Mouse (Mus musculus) WW6 (cell line): Measurements from ENCODE around the gene Glis3.

ENCODE experiments used
- DNase-seq: peaks from one replicate; pipeline ENCODE4 v3.0.0-alpha.2; 2013; ENCODE audit warnings: low read depth, low spot score

Gene Glis3

DNA sequence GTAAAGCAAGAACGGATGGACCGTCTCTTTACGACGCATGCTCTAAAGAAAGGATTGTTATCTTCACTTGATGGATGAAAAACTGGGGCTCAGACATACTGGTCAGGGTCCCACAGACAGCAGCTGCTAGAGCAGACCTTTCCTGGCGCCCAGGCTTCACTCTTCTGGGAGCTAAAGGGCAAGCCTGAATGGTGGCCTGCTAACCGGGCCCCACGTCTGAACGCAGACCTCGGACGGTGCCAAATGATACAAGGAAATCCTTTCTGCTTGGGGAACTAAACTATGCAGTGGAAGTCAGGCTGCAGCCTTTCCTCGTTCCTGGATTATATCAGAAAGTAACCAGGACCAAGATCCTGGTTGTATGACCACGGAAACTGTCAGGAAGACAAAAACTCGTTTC is 86.9 kb downstream of the Glis3 start:
- no peak for DNase-seq

DNA sequence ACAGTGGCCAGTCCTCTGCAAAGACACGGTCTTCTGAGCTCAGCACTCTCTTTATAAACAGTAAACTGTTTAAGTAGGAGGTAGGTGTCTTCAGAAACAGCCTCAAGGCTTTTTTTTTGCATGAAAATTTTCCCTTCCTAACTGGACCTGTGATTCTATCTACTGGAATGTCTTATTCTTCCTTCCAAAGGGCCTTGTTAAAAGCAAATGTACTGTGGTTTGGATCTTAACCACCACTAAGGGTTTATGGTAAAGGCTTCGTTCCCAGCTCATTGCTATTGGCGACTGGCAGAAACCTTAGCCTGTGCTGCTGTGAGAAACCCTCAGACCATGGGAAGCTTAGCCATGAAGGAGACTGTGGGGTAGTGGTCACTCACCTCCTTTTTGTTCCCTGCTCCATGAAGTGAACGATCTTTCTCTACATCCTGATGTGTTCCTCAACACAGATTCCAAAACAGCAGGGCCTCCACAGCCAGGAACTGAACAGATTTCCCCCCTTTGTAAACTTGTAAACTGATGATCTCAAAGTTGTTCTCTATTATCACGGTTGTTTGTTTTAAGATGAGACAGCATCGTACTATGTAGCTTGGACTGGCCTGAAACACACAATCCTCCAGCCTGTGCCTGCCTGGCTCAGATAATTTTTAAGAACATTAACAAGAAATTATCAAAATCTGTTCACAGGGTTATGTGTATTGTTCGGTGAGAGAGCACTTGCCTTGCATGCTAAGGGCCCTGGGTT is 88.0 kb downstream of the Glis3 start:
- DNase-seq, result no peak

DNA sequence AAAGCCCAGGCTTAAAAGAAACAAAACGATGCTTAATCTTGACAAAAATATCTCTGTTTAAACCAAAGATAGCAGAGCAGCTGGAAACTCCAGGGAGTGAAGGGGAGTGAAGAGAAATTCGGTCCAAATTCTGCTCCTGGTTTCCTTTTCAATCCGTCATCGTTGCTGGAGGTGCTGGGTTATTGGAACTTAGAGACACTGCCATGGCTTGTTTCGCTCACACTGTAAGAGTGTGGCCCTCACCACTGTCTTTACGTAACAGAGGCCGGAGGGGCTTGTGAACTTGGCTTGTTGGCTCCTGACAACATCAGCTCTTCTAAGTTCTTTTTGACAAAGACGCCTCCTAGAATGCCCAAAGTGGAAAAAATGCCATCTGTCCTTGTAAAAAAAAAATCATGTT is 99.4 kb downstream of the Glis3 start:
- DNase-seq, result no peak

DNA sequence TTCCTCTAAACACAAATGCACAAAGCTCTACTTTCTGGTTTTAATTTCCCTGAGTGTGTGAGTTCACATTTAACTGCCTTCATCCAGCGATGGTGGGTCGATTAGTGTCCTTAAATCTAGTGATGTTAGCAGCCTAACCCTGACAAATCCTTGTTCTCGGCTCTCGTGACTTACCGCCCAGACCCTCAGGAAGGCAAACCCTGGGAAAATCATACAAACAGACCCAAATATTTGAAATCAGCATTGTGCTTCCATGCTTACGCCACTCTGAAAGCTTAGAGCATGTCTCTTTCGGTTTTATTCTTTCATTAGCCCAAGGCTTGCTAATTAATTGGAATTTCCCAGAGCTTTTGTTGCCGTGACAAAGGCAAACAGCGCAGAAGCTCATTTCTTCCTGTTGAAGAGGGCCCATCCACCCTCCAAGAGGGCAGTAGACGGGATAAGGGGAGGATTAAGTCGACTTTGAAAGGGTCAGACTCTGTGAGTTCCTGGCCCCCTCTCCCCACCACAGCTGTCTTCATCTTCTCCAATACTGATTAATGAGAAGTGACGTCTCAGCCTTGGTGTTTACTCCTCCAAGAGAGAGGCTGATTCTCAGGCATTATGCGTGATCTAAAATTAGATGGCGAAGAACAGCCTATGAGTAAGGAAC is 100.0 kb downstream of the Glis3 start:
- no peak for DNase-seq

DNA sequence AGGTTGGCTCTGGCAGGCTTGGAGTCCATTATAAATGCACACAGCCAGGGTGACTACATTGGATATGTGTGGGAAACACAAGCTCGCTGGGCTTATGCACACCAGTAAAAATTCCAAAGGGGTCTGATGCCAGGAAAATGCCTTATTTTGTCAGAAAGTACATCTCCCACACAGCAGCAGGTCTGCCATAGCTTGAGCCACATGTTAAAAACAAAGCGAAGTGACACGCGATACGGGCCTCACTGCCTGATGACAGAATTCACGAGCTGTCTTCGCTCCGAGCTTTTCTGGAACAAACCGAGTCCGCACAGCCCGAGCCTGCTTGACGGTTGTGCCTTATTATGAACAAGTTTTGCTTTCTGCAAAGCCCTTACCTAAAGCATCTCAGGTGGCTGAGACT is 102.9 kb downstream of the Glis3 start:
- no peak for DNase-seq

DNA sequence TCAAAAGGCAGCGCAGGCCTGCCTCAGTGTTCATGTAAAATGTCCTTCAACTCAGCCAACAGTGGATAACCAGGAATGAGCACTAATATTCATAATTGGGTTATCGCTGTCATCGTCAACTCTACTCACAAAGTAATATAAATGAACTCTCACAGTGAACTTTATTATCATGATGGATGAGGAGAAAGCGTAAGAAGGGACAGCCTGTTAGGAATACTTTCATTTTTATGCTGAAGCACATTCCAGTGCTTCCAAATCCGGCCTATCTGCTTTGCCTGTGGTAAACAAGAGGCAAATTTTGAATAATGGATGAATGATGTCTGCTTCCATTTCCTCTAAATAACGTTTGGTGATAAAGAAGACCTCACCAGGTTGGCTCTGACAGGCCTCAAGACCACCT is 103.3 kb downstream of the Glis3 start:
- no peak for DNase-seq

DNA sequence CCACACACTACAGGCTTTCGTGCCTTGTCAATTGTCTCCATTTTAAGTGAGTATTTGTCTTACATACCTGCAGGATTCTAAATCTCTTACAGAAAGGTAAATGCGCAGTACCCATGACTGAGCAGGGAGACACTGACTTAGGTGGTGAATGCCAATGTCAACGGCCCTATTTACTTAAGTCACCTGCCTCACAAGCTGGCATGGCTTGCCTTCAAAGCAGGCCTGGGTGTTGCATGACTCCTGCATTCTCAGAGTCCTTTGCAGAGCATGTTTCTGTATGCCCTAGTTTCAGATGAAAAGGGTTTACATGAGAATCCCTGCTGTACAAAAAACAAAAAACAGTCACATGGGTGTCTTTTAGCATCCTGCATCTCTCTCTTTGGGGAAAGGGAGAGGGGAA is 106.2 kb downstream of the Glis3 start:
- DNase-seq, result no peak

DNA sequence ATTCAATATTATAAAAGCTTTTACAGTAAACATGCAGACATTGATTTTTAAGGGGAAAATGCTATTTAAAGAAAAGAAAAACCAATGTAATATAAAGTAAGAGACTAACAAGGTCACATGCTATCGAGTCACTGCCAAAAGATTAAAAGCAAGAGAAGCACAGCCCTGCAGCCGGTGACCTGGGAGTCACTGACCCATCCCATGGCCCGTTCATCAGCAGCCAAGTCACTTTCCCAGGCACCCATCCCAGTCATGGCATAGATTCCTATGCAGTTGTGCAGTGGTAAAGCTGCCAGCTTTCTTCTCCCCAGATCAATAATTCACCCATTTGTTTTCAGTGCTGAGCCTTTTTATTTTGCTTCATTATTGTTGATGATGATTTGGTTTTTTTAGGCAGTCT is 110.0 kb downstream of the Glis3 start:
- DNase-seq, result no peak

DNA sequence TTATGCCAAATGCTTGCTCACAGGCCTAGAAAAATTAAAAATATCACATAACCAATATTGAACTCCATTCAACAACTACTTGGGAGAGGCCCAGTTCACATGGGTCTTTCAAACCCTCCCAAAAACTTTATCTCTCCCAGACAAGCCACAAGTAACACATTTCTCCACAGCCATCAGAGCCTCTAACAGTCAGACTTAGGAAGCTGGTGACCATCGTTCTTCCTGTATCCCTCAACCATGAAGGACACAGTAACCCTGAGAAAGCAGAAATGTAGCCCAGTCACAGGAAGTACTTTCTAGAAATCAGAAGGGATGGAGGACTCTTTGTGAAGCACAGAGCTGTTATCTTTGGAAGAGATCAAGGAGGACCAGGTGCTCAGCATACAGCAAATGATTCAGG is 112.8 kb downstream of the Glis3 start:
- DNase-seq, result no peak

DNA sequence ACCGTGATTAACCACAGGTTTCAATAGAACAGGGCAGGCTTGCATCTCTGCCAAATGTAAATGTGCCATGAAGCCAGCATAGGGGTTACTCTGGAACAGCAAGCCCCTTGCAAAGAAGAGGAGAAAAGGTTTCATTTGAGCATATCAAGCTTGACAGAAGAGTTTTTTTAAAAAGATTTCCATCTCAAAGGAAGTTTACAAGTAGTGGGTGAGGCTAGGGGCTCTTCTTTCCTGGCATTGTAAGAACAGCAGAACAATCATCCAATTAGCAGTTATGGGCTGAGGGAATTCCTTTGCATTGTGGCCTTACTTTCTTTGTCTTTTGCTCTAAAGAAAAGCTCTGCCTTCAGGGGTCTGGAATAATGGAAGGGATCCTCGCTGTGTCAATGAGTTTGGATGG is 113.3 kb downstream of the Glis3 start:
- DNase-seq, result no peak

DNA sequence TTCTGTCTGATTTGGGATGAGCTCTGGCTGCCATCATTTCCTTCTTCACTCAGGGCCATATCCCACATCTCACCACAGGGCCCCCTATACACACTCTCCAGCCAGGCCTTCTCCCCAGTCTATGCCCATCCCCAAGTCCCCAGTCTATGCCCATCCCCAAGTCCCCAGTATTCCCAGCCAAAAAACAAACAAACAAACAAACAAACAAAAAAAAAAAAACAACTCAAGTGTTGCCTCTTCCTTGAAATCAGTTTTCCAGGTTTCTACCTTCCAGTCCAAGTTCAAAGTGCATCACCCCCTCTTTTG is 118.2 kb downstream of the Glis3 start:
- DNase-seq, result no peak

DNA sequence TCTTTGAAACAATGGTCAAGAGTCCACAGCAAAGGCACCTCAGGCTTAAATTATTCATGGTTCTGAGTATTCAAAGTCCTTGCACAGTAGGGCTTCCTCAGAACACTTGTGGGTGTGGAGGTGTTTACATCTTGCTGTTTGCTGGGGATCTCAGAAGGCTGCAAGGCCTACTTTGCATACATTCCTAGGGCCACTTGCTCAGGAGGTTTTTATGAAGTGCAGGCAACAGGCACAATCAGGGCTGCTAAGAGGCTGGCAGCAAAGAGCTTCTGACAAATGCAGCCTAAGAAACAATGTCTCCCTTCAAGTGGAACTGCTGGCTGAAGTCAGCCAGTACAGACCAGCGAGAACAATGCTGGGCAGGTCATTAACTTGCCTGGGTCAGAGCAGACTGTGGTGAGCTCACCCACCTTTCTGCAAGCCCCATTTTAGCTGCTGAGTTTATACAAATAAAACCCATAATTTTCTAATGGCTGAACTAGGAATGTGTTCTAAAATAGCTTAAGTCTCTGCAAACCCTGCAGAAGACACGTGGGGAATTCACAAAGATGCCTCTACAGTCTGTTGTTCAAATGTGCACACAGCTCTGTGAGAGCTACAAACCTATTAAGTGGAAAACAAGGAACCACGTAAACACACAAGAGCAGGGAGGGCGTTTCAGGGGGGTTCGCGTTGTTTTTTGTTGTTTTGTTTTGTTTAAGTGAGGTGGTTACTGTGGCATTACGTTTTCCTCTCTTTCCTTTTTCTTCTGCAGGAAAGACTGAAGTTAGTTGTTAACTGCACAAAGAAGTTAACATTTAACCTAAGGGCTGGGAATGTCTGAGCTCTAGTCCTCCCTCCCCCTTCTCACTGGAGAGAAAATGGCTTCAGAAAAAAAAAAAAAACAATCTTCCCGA is 118.8 kb downstream of the Glis3 start:
- peak; percentile 61 for DNase-seq

DNA sequence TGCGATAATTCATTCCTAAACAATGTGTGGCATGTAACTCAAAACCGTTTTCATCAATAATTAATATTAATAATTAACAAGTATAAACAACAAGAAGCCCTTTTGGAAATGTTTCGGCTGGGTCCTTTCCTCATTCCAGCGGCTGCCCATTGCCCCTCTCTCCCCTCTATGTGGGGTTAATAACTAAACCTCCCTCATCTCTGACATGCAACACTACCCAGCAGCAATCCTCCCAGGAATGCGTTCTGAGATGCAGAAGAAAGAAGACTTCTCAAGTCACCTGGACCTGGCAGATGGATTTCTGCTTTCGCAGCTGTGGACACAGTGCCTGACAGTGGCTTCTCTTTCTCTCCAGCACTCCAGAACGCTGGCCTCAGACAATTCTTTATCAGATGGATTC is 120.0 kb downstream of the Glis3 start:
- no peak for DNase-seq

DNA sequence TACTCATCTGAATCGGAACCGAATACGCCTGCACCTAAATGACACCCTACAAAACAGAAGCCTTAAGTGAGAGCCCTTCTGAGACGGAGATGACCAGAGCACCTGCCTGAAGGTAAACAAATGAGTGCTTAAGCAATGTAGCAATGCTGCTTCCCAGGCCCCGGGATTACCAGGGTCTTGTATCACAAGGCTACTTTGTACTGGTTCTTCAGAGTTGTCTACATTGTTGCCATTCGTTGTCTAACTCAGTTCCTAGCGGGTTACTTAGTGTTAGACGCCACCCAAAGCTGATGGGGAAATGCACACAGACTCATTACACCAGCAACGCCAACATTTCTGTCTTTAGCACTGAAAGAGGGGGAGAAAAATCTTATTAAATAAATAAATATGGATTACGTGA is 120.5 kb downstream of the Glis3 start:
- no peak for DNase-seq

DNA sequence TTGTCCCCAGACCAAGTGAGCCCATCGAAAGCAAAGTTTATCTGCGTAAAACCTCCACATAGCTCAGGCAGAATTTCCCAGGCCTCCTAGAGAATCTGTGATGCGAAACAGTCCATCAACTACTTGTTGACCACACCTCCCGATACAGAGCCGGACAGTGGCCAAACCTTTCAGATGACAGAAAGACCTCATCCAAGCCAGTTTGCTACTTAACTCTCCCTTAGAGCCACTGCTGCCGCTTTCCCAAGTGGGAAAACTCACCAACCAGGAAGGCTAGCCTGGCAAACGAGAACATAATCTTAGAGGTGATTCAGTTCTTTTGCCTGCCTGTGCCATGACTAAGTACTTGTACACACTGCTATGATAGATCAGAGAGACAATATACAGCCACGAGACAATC is 121.2 kb downstream of the Glis3 start:
- DNase-seq, result no peak

DNA sequence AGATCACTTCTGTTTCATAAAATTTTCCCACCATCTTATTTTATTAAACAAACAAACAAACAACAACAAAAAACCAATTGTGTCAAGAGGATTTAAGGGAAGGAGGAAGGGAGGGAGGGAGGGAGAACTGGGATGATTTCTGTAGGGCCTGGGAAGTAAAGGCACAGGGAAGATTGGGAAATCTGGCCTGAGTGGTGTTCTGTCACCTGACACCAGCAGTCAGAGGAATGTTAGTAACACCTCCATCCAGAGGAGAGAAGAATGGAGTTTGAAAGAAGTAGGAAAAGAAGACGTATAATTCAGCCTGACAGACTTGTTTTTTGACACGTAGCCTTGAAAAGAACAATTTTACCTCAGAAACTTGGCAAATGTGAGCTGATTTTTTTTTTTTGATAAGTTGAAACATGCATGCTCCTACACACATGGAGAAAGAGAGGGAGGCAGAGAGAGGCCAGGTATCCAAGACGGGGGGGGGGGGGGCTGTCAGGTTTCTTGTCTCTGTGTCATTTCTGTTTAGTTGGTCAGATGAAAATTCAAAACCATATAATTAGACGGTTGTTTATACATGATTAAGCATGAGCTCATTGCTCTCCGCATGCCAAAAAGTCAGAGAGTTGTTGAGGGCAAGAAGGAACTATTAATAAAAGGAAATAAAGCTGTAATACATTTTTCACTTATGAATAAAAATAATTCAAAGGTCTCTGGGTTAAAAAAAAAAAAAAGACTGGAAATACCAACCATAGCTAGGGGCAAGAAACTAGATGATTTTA is 122.1 kb downstream of the Glis3 start:
- DNase-seq, result no peak

DNA sequence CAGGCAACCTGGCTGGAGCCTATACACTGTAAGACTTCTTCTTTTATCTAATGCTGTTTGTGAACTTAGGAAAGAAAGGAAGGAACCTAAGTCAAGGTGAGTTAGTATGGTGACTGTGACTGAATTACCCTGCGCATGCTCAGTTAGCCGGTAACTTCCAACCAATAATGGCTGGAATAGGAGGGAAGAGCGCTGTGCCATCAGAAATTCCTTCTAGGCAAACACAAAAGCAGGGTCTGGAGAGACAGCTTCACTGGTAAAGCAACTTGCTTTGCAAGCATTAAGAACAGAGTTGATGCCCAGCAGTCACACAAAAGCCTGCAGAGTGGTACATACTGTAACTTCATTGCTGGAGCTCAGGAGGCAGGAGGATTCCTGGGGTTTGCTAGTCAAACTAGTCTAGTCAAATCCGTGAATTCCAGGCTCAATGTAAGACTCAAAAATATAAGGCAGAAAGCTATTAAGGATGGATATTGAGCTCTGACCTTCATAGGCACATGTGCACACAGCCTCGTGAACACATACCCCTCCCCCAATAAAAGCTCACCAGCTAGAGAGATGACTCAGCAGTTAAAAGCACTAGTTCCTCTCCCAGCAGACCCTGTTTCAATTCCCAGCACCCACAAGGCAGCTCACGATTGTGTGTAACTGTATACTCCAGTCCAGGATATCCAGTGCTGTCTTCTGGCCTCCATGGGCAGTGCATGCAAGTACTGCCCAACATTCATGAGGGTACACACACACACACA is 124.5 kb downstream of the Glis3 start:
- no peak for DNase-seq

DNA sequence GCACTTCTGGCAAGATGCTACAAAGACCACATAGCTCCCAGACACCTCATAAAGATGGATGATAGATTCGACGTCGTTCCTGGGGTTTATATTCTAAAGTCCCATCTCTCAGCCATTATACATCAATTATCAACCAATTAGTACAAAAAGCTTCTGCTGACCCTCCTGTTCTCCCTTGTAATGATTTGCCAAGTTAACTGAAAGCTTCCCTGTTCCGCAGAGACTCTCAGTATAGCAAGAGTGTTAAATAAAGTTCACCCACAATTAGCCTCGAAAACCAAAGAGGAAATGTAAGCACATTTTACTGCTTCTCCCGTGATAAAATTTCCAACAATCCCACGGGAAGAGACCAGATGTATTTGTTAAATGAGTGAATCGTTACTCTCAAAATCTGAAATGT is 129.3 kb downstream of the Glis3 start:
- DNase-seq, result no peak

DNA sequence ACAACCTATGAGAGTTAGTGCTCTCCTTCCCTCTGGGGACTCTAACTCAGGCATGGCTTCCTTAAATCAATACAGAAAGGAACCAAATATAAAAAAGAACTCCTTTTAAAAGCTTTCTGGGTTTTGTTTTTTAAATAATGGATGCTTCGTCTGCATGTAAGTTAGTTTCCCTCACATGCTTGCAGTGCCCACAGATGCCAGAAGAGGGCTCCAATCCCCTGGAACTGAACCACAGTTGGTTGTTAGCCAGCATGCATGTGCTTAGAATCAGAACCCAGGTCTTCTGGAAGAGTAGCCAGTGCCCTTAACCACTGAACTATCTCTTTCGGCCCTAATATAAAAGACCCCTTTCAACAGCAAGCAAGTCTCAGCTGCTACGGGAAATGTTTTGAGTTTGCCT is 132.9 kb downstream of the Glis3 start:
- DNase-seq, result no peak

DNA sequence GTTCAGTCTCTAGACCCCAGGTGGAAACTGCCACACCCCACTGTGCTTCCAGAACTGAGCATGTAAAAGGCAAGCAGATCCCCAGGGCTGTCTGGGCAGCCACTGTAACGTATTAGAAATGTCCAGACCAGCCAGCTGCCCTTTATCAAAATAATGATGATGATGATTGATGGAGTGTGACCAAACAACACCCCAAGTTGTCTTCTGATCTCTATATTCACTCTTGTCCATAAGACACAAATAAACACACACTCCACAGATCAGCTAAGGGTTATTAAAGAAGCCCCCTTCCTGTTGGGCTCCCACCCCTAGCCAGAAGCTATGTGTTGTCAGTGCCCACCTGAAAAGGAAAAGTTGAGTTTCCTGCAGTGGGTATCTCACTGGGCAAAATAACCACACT is 134.4 kb downstream of the Glis3 start:
- DNase-seq, result no peak

DNA sequence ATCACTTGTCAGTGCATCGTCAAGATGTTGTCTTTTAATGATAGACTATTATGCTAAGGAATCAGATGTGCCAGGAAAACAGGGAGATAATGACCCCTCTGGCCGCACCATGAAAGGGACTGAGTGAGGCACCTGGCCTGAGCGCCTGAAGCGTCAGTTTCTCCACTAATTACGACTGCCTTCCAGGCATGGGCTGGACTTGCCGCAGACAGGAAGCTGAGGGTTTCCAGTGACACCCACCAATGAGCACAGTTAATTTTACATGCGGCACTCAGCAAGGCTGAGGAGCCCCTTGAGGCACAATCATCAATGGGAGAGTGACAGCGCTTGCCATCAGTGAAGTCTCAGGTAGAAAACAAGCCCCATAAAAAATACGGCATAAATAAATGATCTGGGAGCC is 141.1 kb downstream of the Glis3 start:
- no peak for DNase-seq
